Mouse (Mus musculus) frontal cortex, postnatal 10 days (tissue): ENCODE measurements around the gene Agr2.

Experiments used
- DNase-seq, 2 experiments: peaks; one replicate each; pipeline ENCODE4 v3.0.0; 2022; ENCODE audit warnings: low spot score in 2 of 2, mixed read lengths in 1 of 2

Gene Agr2

GRCm38 (mm10) chr12:35992711-35993110 lies at the start of gene Agr2:
Agr2 (plus strand) TSS chr12:35992907.
- no peak for DNase-seq

- no peak for DNase-seq
These were observed 41.0 kb upstream of the Agr2 start for GRCm38 (mm10) chr12:35951757-35952156.

- DNase-seq = no peak
These were observed 35.5 kb upstream of the Agr2 start for GRCm38 (mm10) chr12:35957235-35957634.

GRCm38 (mm10) chr12:35966098-35966767 lies 26.5 kb upstream of the Agr2 start:
- DNase-seq = no peak

- no peak for DNase-seq
These were observed 26.0 kb upstream of the Agr2 start for GRCm38 (mm10) chr12:35966768-35967141.

GRCm38 (mm10) chr12:35975898-35976297 lies 16.8 kb upstream of the Agr2 start:
- DNase-seq = no peak

GRCm38 (mm10) chr12:35977633-35978246 lies 15.0 kb upstream of the Agr2 start:
- no peak for DNase-seq

- DNase-seq = no peak
These were observed 13.1 kb upstream of the Agr2 start for GRCm38 (mm10) chr12:35979625-35980024.

GRCm38 (mm10) chr12:35981732-35982360 lies 10.9 kb upstream of the Agr2 start:
- DNase-seq = no peak

- no peak for DNase-seq
These were observed 9.2 kb upstream of the Agr2 start for GRCm38 (mm10) chr12:35983472-35983871.

GRCm38 (mm10) chr12:35984743-35985142 lies 8.0 kb upstream of the Agr2 start:
- no peak for DNase-seq

GRCm38 (mm10) chr12:35993583-35993982 lies 876 bp downstream of the Agr2 start:
- DNase-seq = no peak

GRCm38 (mm10) chr12:35994098-35994497 lies 1.4 kb downstream of the Agr2 start:
- DNase-seq = no peak

- no peak for DNase-seq
These were observed 3.1 kb downstream of the Agr2 start for GRCm38 (mm10) chr12:35995799-35996198.

GRCm38 (mm10) chr12:36004714-36005113 lies 12.0 kb downstream of the Agr2 start:
- no peak for DNase-seq

- no peak for DNase-seq
These were observed 14.9 kb downstream of the Agr2 start for GRCm38 (mm10) chr12:36007581-36007980.

- DNase-seq = no peak
These were observed 15.8 kb downstream of the Agr2 start for GRCm38 (mm10) chr12:36008364-36009047.

GRCm38 (mm10) chr12:36013216-36013910 lies 20.7 kb downstream of the Agr2 start:
- DNase-seq = no peak

GRCm38 (mm10) chr12:36017791-36018190 lies 25.1 kb downstream of the Agr2 start:
- no peak for DNase-seq

- DNase-seq = no peak
These were observed 26.9 kb downstream of the Agr2 start for GRCm38 (mm10) chr12:36019572-36019971.

GRCm38 (mm10) chr12:36020081-36020480 lies 27.4 kb downstream of the Agr2 start:
- no peak for DNase-seq

- DNase-seq = no peak
These were observed 28.0 kb downstream of the Agr2 start for GRCm38 (mm10) chr12:36020710-36021109.
